Mouse (Mus musculus): Measurements from ENCODE around the gene Slc28a2. TPM values are rescaled to one million over a fixed set of nuclear protein-coding genes. Genes with fewer than 3 reads are reported as not detected.
A peak's percentile ranks its signal among the peaks of the same experiment; 100 is the strongest.
"Not testable (repeated sequence)": the region's sequence is repeated elsewhere in the genome, so short reads cannot be mapped to it uniquely, and the experiment has no call there.

The Slc28a2 gene
- polyA plus RNA-seq, 1 experiment from 2014 or later: not detected

GRCm38 (mm10) chr2:122407607-122408006 lies 18.7 kb upstream of the Slc28a2 start:
- H3K4me1 ChIP-seq (replicated peaks): no peaks in the 10 kb centered on the region
- H3K9ac ChIP-seq (replicated peaks): no peak overlapping the region
- no peak overlapping the region for H3K4me3 ChIP-seq (replicated peaks)
- H3K27me3 ChIP-seq: no peaks in the 10 kb centered on the region
- H3K27ac ChIP-seq: no peak overlapping the region
- no peaks in the 10 kb centered on the region for H3K36me3 ChIP-seq
- H3K9me3 ChIP-seq: no peaks in the 10 kb centered on the region
- ATAC-seq: no peak
- H3K4me2 ChIP-seq (replicated peaks): no peak overlapping the region
- 94% methylated on average over 2 of the region's 2 CpGs for WGBS

- Histone ChIP-seq H3K9me3 (no peaks in the 10 kb centered on the region), H3K36me3 (no peaks in the 10 kb centered on the region), H3K27ac (no peak overlapping the region), H3K4me3 (replicated peaks) (no peak overlapping the region), H3K27me3 (no peaks in the 10 kb centered on the region), H3K4me1 (replicated peaks) (no peaks in the 10 kb centered on the region), H3K9ac (replicated peaks) (no peak overlapping the region), H3K4me2 (replicated peaks) (no peak overlapping the region)
- ATAC-seq: no peak
- 87% methylated on average over 7 of the region's 7 CpGs for WGBS
Measured at GRCm38 (mm10) chr2:122408928-122409327, 17.3 kb upstream of the Slc28a2 start.

- WGBS: 85% methylated on average over 2 of the region's 2 CpGs
- H3K4me3 ChIP-seq (replicated peaks); H3K4me2 ChIP-seq (replicated peaks); H3K27me3 ChIP-seq; H3K36me3 ChIP-seq; H3K9ac ChIP-seq (replicated peaks); H3K4me1 ChIP-seq (replicated peaks); H3K9me3 ChIP-seq; ATAC-seq; H3K27ac ChIP-seq: not testable (repeated sequence)
Measured at GRCm38 (mm10) chr2:122426645-122427044, 368 bp downstream of the Slc28a2 start.

- H3K4me2 ChIP-seq (replicated peaks); H3K9me3 ChIP-seq; H3K9ac ChIP-seq (replicated peaks); H3K4me1 ChIP-seq (replicated peaks); H3K27ac ChIP-seq; H3K27me3 ChIP-seq; H3K36me3 ChIP-seq; ATAC-seq; H3K4me3 ChIP-seq (replicated peaks): not testable (repeated sequence)
- WGBS: 95% methylated on average over 5 of the region's 5 CpGs
Measured at GRCm38 (mm10) chr2:122438706-122439482, 12.6 kb downstream of the Slc28a2 start.

- H3K4me2 ChIP-seq (replicated peaks); H3K4me3 ChIP-seq (replicated peaks); H3K36me3 ChIP-seq; H3K9ac ChIP-seq (replicated peaks); ATAC-seq; H3K27me3 ChIP-seq; H3K9me3 ChIP-seq; H3K27ac ChIP-seq; H3K4me1 ChIP-seq (replicated peaks): not testable (repeated sequence)
- 7% methylated on average over 1 of the region's 3 CpGs for WGBS
Measured at GRCm38 (mm10) chr2:122440521-122440920, 14.2 kb downstream of the Slc28a2 start.

GRCm38 (mm10) chr2:122441000-122441933 lies 15.0 kb downstream of the Slc28a2 start:
- WGBS: 89% methylated on average over 7 of the region's 7 CpGs

GRCm38 (mm10) chr2:122450351-122450750 lies 24.1 kb downstream of the Slc28a2 start:
- Histone ChIP-seq H3K9ac (replicated peaks) (no peak overlapping the region), H3K9me3 (no peaks in the 10 kb centered on the region), H3K27ac (no peak overlapping the region), H3K36me3 (no peaks in the 10 kb centered on the region), H3K4me2 (replicated peaks) (no peak overlapping the region), H3K27me3 (no peaks in the 10 kb centered on the region), H3K4me3 (replicated peaks) (no peak overlapping the region), H3K4me1 (replicated peaks) (no peaks in the 10 kb centered on the region)
- 91% methylated on average over 4 of the region's 4 CpGs for WGBS
- no peak for ATAC-seq

More at GRCm38 (mm10) chr2:122441000-122441933, 15.0 kb downstream of the Slc28a2 start:
- no peak overlapping the region for H3K4me3 ChIP-seq (replicated peaks)
- no peaks in the 10 kb centered on the region for H3K4me1 ChIP-seq (replicated peaks)
- ATAC-seq: no peak
- H3K9me3 ChIP-seq: no peaks in the 10 kb centered on the region
- H3K27me3 ChIP-seq: no peaks in the 10 kb centered on the region
- H3K27ac ChIP-seq: no peak overlapping the region
- no peaks in the 10 kb centered on the region for H3K36me3 ChIP-seq
- H3K9ac ChIP-seq (replicated peaks): no peak overlapping the region
- no peak overlapping the region for H3K4me2 ChIP-seq (replicated peaks)

GRCm38 (mm10) chr2:122452426-122452825 lies 26.1 kb downstream of the Slc28a2 start:
- no peak overlapping the region for H3K4me3 ChIP-seq (replicated peaks)
- H3K27ac ChIP-seq: no peak overlapping the region
- H3K4me1 ChIP-seq (replicated peaks): no peaks in the 10 kb centered on the region
- H3K27me3 ChIP-seq: no peaks in the 10 kb centered on the region
- WGBS: 86% methylated on average over 2 of the region's 2 CpGs
- no peak for ATAC-seq
- no peak overlapping the region for H3K9ac ChIP-seq (replicated peaks)
- no peaks in the 10 kb centered on the region for H3K36me3 ChIP-seq
- H3K4me2 ChIP-seq (replicated peaks): no peak overlapping the region
- H3K9me3 ChIP-seq: no peaks in the 10 kb centered on the region

- WGBS: 27% methylated on average over 11 of the region's 11 CpGs
- peak overlapping the region; percentile 61 for H3K4me3 ChIP-seq (replicated peaks)
Measured at GRCm38 (mm10) chr2:122466901-122467300, 40.6 kb downstream of the Slc28a2 start.

GRCm38 (mm10) chr2:122467351-122468013 lies 41.2 kb downstream of the Slc28a2 start:
- Histone ChIP-seq H3K4me3 (replicated peaks) (peak overlapping the region; percentile 61), H3K4me2 (replicated peaks) (peak overlapping the region; percentile 85), H3K9ac (replicated peaks) (peak overlapping the region; percentile 60), H3K9me3 (no peaks in the 10 kb centered on the region), H3K36me3 (no peaks in the 10 kb centered on the region), H3K27ac (no peak overlapping the region), H3K27me3 (peaks cover 2% of the 10 kb centered on the region; the same call in 1 of the 2 replicates), H3K4me1 (replicated peaks) (peaks cover 9% of the 10 kb centered on the region)
- WGBS: 1% methylated on average over 45 of the region's 46 CpGs
- ATAC-seq: peak; percentile 100

More at GRCm38 (mm10) chr2:122466901-122467300, 40.6 kb downstream of the Slc28a2 start:
- Histone ChIP-seq H3K4me2 (replicated peaks) (peak overlapping the region; percentile 85), H3K27me3 (peaks cover 2% of the 10 kb centered on the region; the same call in 1 of the 2 replicates), H3K4me1 (replicated peaks) (peaks cover 9% of the 10 kb centered on the region), H3K27ac (no peak overlapping the region), H3K9ac (replicated peaks) (peak overlapping the region; percentile 60), H3K9me3 (no peaks in the 10 kb centered on the region), H3K36me3 (no peaks in the 10 kb centered on the region)
- ATAC-seq: no peak

- no peak overlapping the region for H3K27ac ChIP-seq
- H3K4me2 ChIP-seq (replicated peaks): no peak overlapping the region
- H3K36me3 ChIP-seq: no peaks in the 10 kb centered on the region
- no peak for ATAC-seq
- no peaks in the 10 kb centered on the region for H3K9me3 ChIP-seq
- peaks cover 9% of the 10 kb centered on the region for H3K4me1 ChIP-seq (replicated peaks)
- H3K27me3 ChIP-seq: peaks cover 2% of the 10 kb centered on the region; the same call in 1 of the 2 replicates
- no peak overlapping the region for H3K9ac ChIP-seq (replicated peaks)
- WGBS: 92% methylated on average over 3 of the region's 3 CpGs
- H3K4me3 ChIP-seq (replicated peaks): no peak overlapping the region
Measured at GRCm38 (mm10) chr2:122469221-122469620, 42.9 kb downstream of the Slc28a2 start.

GRCm38 (mm10) chr2:122476585-122476984 lies 50.3 kb downstream of the Slc28a2 start:
- Histone ChIP-seq H3K4me1 (replicated peaks) (no peaks in the 10 kb centered on the region), H3K9me3 (no peaks in the 10 kb centered on the region), H3K36me3 (no peaks in the 10 kb centered on the region), H3K27me3 (no peaks in the 10 kb centered on the region), H3K9ac (replicated peaks) (no peak overlapping the region), H3K27ac (no peak overlapping the region), H3K4me2 (replicated peaks) (no peak overlapping the region), H3K4me3 (replicated peaks) (no peak overlapping the region)
- no peak for ATAC-seq
